Mouse (Mus musculus) urinary bladder, postnatal 4 days (tissue): ENCODE data around the gene Vsig10.
"Not testable (repeated sequence)": the region's sequence is repeated elsewhere in the genome, so short reads cannot be mapped to it uniquely, and the experiment has no call there.

ENCODE experiments used
- DNase-seq, 2 experiments: peaks; one replicate each; pipeline ENCODE4 v3.0.0; 2021 to 2022; ENCODE audit warnings: low spot score in 2 of 2

Vsig10 gene

GRCm38 (mm10) chr5:117303691-117304579, 14.9 kb upstream of the Vsig10 start:
- no peak for DNase-seq

GRCm38 (mm10) chr5:117304947-117305346, 13.9 kb upstream of the Vsig10 start:
- peak; percentile 71 to 88 for DNase-seq

GRCm38 (mm10) chr5:117305754-117306153, 13.1 kb upstream of the Vsig10 start:
- DNase-seq = no peak

GRCm38 (mm10) chr5:117306826-117307225, 12.1 kb upstream of the Vsig10 start:
- DNase-seq = no peak

GRCm38 (mm10) chr5:117307699-117308098, 11.2 kb upstream of the Vsig10 start:
- DNase-seq = peak; percentile 52 to 77

- peak in 1 of 2 experiments; percentile 59 for DNase-seq
Observed at GRCm38 (mm10) chr5:117313420-117313819, 5.5 kb upstream of the Vsig10 start.

GRCm38 (mm10) chr5:117313909-117314308, 5.0 kb upstream of the Vsig10 start:
- DNase-seq = no peak

GRCm38 (mm10) chr5:117314587-117315428, 4.1 kb upstream of the Vsig10 start:
- no peak for DNase-seq

- DNase-seq = no peak
Observed at GRCm38 (mm10) chr5:117323751-117324150, 4.9 kb downstream of the Vsig10 start.

GRCm38 (mm10) chr5:117326408-117326807, 7.5 kb downstream of the Vsig10 start:
- no peak for DNase-seq

GRCm38 (mm10) chr5:117330457-117330856, 11.6 kb downstream of the Vsig10 start:
- peak in 1 of 2 experiments; percentile 58 for DNase-seq

- no peak for DNase-seq
Observed at GRCm38 (mm10) chr5:117337999-117338398, 19.1 kb downstream of the Vsig10 start.

- DNase-seq = no peak
Observed at GRCm38 (mm10) chr5:117338503-117338902, 19.6 kb downstream of the Vsig10 start.

- DNase-seq = no peak
Observed at GRCm38 (mm10) chr5:117340081-117340480, 21.2 kb downstream of the Vsig10 start.

GRCm38 (mm10) chr5:117341896-117342295, 23.0 kb downstream of the Vsig10 start:
- no peak for DNase-seq

- not testable (repeated sequence) for DNase-seq
Observed at GRCm38 (mm10) chr5:117344496-117344895, 25.6 kb downstream of the Vsig10 start.

GRCm38 (mm10) chr5:117345432-117345976, 26.6 kb downstream of the Vsig10 start:
- no peak for DNase-seq

- no peak for DNase-seq
Observed at GRCm38 (mm10) chr5:117346281-117346680, 27.4 kb downstream of the Vsig10 start.

GRCm38 (mm10) chr5:117347011-117347410, 28.1 kb downstream of the Vsig10 start:
- DNase-seq = no peak

GRCm38 (mm10) chr5:117347838-117348237, 29.0 kb downstream of the Vsig10 start:
- no peak for DNase-seq

GRCm38 (mm10) chr5:117348279-117348678, 29.4 kb downstream of the Vsig10 start:
- peak; percentile 53 to 78 for DNase-seq

GRCm38 (mm10) chr5:117354121-117354520, 35.2 kb downstream of the Vsig10 start:
- no peak for DNase-seq
